Mouse (Mus musculus) natural killer cell, adult 2 months (primary cell): ENCODE results near the gene 2410131K14Rik.

ENCODE experiments used
- DNase-seq, 2 experiments: peaks; one replicate each; pipeline ENCODE4 v3.0.0; 2022; ENCODE audit warnings: low spot score in 2 of 2

2410131K14Rik gene

GRCm38 (mm10) chr5:118311251-118311650 lies 66.2 kb downstream of the 2410131K14Rik start:
- DNase-seq: no peak

DNA sequence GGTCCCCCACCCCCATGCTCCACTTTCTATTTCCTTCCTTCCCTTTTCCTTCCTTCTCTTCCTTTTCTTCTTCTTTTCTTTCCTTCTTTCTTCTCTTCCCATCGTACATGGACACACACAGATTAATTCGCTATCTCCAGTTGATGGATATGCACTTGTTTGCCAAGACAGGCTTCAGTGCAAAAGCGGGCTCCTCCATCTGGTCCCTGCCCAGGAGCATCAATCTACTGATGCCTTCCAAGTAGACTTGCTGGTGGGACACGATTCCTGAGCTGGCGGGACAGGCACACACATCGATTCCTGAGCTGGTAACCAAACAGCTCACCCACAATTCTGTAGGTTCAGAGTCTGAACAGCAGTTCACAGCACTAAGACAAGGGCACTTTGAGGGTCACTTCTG lies 68.7 kb downstream of the 2410131K14Rik start:
- DNase-seq: no peak
